Mouse (Mus musculus) E14TG2a.4 (cell line): ENCODE data around the gene Rprml.

ENCODE experiments used
- CTCF ChIP-seq: conservative IDR thresholded peaks from 2 replicates; pipeline ENCODE4 v1.5.1; 2014; ENCODE audit warnings: low read length
- NANOG ChIP-seq: IDR thresholded peaks from 2 replicates; pipeline ENCODE4 v1.6.1; 2014; ENCODE audit warnings: borderline replicate concordance, low read length, mixed read lengths
- POU5F1 ChIP-seq: IDR thresholded peaks from 2 replicates; pipeline ENCODE4 v1.6.1; 2014; ENCODE audit warnings: low read length, borderline replicate concordance

DNA sequence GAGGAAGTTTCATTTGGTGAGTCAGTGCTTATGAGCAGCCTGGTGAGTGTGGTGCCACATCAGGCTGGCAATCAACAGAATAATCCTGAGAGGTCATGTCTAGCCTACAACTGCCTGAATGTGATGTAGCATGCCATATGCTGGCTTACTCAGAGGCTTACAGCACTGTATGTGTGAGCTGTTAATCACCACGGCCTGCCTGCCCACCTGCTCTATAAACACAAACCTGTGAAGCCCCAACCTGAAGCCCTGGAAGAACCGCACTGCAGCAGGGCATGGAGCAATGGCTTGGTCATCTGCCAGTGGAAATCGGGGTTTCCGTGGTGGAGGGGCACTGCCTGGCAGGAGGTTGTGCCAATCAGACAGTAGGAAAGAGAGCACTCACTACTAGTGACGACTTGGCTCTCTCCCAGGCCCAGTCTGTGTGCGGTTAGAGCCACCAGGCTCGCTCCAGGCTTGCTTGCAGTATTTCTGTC, 35.9 kb downstream of the Rprml start:
- TF ChIP-seq CTCF (no peak), NANOG (no peak), POU5F1 (no peak)
